Mouse (Mus musculus): ENCODE measurements around the gene Vcan. TPM values are rescaled to one million over a fixed set of nuclear protein-coding genes. Genes with fewer than 3 reads are reported as not detected.
A peak's percentile ranks its signal among the peaks of the same experiment; 100 is the strongest.

The Vcan gene
- total RNA-seq, 2 experiments from 2014 or later, result 184 to 219 TPM

GRCm38 (mm10) chr13:89735111-89735510, 7.2 kb downstream of the Vcan start:
- DNase-seq (ENCODE audit: low spot score in 2 of 2), result no peak

GRCm38 (mm10) chr13:89726492-89726891, 15.8 kb downstream of the Vcan start:
- no peak for DNase-seq (ENCODE audit: low spot score in 2 of 2)

GRCm38 (mm10) chr13:89720497-89720896, 21.8 kb downstream of the Vcan start:
- no peak for DNase-seq (ENCODE audit: low spot score in 2 of 2)

GRCm38 (mm10) chr13:89709497-89710201, 32.7 kb downstream of the Vcan start:
- no peak for DNase-seq (ENCODE audit: low spot score in 2 of 2)

- DNase-seq (ENCODE audit: low spot score in 2 of 2), result no peak
These were observed 34.0 kb downstream of the Vcan start for GRCm38 (mm10) chr13:89708151-89708927.

- no peak for DNase-seq (ENCODE audit: low spot score in 2 of 2)
These were observed 39.9 kb downstream of the Vcan start for GRCm38 (mm10) chr13:89702395-89702794.

GRCm38 (mm10) chr13:89699998-89700555, 42.2 kb downstream of the Vcan start:
- no peak for DNase-seq (ENCODE audit: low spot score in 2 of 2)

- DNase-seq (ENCODE audit: low spot score in 2 of 2), result no peak
These were observed 49.7 kb downstream of the Vcan start for GRCm38 (mm10) chr13:89692597-89692996.

GRCm38 (mm10) chr13:89683490-89683889, 58.8 kb downstream of the Vcan start:
- no peak for DNase-seq (ENCODE audit: low spot score in 2 of 2)

GRCm38 (mm10) chr13:89682254-89682653, 60.1 kb downstream of the Vcan start:
- no peak for DNase-seq (ENCODE audit: low spot score in 2 of 2)

GRCm38 (mm10) chr13:89679756-89680155, 62.6 kb downstream of the Vcan start:
- DNase-seq (ENCODE audit: low spot score in 2 of 2), result no peak

- no peak for DNase-seq (ENCODE audit: low spot score in 2 of 2)
These were observed 71.8 kb downstream of the Vcan start for GRCm38 (mm10) chr13:89670505-89670904.

- peak in 1 of 2 experiments; percentile 13 for DNase-seq (ENCODE audit: low spot score in 2 of 2)
These were observed 73.1 kb downstream of the Vcan start for GRCm38 (mm10) chr13:89668981-89669880.

- no peak for DNase-seq (ENCODE audit: low spot score in 2 of 2)
These were observed 74.2 kb downstream of the Vcan start for GRCm38 (mm10) chr13:89668069-89668468.

GRCm38 (mm10) chr13:89661688-89662087, 80.6 kb downstream of the Vcan start:
- no peak for DNase-seq (ENCODE audit: low spot score in 2 of 2)

- no peak for DNase-seq (ENCODE audit: low spot score in 2 of 2)
These were observed 85.3 kb downstream of the Vcan start for GRCm38 (mm10) chr13:89657046-89657445.

- no peak for DNase-seq (ENCODE audit: low spot score in 2 of 2)
These were observed 89.0 kb downstream of the Vcan start for GRCm38 (mm10) chr13:89653279-89653678.

- DNase-seq (ENCODE audit: low spot score in 2 of 2), result no peak
These were observed 89.5 kb downstream of the Vcan start for GRCm38 (mm10) chr13:89652773-89653172.

GRCm38 (mm10) chr13:89645589-89645988, 96.7 kb downstream of the Vcan start:
- no peak for DNase-seq (ENCODE audit: low spot score in 2 of 2)

- DNase-seq (ENCODE audit: low spot score in 2 of 2), result no peak
These were observed 105.3 kb downstream of the Vcan start for GRCm38 (mm10) chr13:89637012-89637411.

GRCm38 (mm10) chr13:89634137-89634683, 108.1 kb downstream of the Vcan start:
- peak in 1 of 2 experiments; percentile 18 for DNase-seq (ENCODE audit: low spot score in 2 of 2)
